Mouse (Mus musculus) neutrophil, adult 65 days (primary cell): ENCODE results near the gene Pold3. TPM values are rescaled to one million over a fixed set of nuclear protein-coding genes. Genes with fewer than 3 reads are reported as not detected.

ENCODE experiments used
- total RNA-seq: library from RNA; stranded (reverse); gene quantifications from 2 replicates; pipeline ENCODE4 v1.2.4, GENCODE M21; 2023

Gene Pold3
- 43.0 and 54.1 TPM in 2 replicates for total RNA-seq

DNA sequence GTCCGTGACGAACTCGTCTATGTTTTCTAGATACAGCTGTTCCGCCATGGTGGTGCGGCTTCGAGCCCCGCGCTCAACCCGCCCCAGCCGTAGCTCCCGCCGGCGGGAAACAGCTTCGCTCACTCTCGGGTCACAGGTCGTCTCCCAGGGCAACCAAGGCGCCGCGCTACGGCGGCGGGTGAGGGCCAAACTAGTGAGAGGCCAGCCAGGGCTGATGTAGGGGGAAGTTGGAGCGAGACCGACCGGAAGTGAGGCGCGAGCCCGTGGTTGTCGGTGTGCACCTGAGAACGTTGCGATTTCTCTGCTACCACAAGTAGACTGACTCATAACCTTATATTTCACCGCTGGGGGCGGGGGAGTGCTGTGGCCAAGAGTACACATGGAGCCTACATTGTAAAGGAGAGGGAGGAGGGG, at the start of gene Pold3:
TSS of gene Pold3 (minus strand) at position 190 of the 414 bp plus-strand sequence.

DNA sequence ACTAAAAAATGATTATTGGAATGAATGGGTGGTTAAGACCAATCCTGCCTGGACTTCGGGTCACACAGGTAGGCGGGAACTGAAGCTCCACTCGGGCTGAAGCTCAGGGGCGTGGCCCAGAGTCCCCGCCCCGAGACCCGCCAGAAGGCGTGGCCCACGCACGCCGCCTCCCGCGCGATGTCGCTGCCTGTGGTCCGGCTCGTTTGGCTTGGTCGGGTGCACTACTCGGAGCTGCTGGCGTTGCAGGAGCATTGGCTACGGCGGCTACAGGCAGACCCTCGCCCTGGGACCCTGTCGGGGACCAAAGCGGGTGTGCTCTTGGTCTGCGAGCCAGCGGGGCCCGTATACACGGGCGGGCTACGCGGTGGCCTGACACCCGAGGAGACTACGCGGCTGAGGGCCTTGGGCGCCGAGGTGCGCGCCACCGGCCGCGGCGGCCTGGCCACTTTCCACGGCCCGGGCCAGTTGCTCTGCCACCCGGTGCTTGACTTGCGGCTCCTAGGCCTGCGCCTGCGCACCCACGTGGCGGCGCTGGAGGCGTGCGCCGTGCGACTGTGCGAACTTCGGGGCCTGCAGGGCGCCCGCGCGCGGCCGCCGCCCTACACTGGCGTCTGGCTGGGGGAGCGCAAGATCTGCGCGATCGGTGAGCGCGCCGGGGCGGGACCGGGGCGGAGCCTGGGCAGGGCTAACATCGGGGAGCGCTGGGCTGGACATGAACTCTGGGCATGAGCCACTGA, 37.9 kb upstream of the Pold3 start, which contains the start of gene Lipt2:
TSS of gene Lipt2 (plus strand) at position 173 of the 737 bp plus-strand sequence.

Other genes with a start within 250 kb of the Pold3 start
- gene Rnf169, start 141.1 kb downstream of the Pold3 start, total RNA-seq = 26.5 and 41.6 TPM in 2 replicates
- not detected in 2 replicates for gene Chrdl2, start 115.4 kb downstream of the Pold3 start, total RNA-seq
- gene Lipt2, start 37.7 kb upstream of the Pold3 start, total RNA-seq = 0.48 and 1.6 TPM in 2 replicates
- gene Kcne3, start 54.9 kb upstream of the Pold3 start, total RNA-seq = 9.4 and 11.0 TPM in 2 replicates
- gene Pgm2l1, start 105.8 kb upstream of the Pold3 start, total RNA-seq = 4.8 and 6.3 TPM in 2 replicates
- gene P4ha3, start 164.0 kb upstream of the Pold3 start, total RNA-seq = not detected in 2 replicates